Mouse (Mus musculus) urinary bladder, adult 18-20 months (tissue): ENCODE measurements around the gene Notch4.

Experiments used
- DNase-seq, 2 experiments: peaks; one replicate each; pipeline ENCODE4 v3.0.0; 2022; ENCODE audit warnings: low spot score in 2 of 2, mixed read lengths in 2 of 2

Notch4 gene

DNA sequence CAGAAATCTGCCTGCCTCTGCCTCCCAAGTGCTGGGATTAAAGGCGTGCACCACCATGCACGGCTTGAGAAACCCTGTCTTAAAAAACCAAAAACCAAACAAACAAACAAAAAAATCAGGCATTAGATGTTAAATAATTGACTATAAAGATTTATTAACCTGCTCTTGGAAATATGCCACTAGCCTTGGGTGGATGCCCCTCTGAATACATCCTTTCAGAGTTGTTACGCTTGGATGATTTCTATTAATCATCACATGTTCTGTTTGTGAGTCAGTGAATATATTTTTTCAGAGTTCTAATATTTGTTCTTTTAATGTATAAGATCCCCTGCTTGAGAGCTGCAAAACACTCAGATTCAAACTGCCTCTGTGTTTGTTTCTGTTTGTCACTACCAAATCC lies 60.9 kb downstream of the Notch4 start:
- no peak for DNase-seq

DNA sequence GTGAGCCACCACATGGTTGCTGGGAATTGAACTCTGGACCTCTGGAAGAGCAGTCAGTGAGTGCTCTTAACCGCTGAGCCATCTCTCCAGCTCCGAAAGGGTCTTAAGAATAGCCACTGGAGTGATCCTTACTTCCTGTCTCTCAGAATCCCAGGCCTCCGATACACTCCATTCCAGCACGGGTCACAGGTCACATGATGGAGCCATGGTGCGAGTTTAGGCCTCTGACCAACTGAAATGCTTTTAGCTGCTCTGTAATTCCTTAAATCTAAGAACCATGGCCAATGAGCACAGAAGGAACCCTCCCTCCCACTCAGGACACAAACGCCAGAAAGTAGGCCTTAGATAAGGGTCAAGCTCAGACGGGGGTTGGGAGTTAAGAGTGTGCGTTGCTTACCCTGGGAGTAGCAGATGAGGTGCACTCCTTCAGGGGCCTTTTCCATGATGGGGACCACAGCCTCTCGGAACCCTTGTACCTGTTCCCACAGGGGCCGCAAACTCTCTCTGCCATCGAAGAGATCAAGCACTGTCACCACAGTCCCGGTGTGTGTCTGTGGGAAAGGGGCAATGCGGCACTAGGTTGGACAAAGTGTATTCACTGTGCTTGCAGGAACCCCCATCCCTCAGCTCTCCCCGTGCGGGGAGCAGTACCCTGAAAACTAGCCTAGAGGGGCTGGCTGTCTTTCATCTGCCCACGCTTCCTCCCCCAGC lies 62.1 kb downstream of the Notch4 start:
- no peak for DNase-seq

DNA sequence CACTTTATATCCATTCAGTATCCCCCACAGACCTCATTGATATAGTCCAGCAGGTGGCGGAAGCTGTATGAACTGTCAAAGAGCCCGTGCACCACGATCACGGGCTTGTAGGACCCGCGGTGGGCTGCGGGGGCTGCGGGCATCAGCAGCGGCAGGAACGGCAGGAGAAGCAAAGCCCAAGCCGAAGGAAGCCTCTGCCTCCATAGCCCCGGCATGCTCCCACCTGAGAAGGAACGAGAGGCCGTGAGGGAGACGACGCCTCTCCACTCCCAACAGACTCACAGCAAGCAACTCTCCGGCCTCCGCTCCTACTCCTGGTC lies 62.7 kb downstream of the Notch4 start:
- no peak for DNase-seq

DNA sequence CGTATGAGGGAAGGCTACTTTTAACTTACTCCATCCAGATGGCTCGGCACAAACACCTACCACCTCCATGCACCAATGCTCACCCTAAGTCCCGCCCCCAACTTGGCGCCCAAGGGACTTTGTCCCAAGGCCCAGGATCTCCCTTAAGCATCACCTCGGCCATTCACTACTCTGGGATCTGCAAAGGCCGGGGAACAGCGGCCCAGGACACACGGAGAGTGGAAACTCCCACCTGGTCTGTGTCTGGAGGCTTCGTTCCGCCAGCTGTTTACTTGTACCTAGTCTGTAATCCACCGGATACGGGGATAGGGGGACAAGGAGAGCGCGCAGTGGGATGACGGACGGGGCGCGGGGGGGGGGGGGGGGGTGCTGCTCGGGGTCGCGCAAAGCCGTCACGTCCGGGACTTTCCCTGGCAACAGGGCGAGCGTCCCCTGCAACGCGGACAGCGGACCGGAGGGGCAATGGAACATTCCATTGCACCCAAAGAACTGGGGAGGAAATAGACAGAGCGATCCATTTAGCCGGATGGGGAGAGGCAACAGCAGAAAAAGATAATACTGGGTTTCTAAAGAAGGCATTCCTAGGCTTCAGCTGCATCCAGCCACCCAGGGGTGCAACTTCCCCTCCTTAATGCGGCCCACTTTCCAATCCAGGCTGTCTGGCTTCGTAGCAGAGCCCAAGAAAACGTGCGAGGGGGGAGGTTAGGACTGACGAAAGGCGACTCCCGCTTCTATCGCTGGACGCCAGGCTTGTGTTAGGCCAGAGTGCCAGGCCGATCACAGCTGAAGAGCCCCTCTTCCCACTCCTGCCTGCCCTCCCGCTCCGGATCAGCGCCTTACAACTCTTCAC lies 63.2 kb downstream of the Notch4 start:
- DNase-seq = peak; percentile 74 to 80

DNA sequence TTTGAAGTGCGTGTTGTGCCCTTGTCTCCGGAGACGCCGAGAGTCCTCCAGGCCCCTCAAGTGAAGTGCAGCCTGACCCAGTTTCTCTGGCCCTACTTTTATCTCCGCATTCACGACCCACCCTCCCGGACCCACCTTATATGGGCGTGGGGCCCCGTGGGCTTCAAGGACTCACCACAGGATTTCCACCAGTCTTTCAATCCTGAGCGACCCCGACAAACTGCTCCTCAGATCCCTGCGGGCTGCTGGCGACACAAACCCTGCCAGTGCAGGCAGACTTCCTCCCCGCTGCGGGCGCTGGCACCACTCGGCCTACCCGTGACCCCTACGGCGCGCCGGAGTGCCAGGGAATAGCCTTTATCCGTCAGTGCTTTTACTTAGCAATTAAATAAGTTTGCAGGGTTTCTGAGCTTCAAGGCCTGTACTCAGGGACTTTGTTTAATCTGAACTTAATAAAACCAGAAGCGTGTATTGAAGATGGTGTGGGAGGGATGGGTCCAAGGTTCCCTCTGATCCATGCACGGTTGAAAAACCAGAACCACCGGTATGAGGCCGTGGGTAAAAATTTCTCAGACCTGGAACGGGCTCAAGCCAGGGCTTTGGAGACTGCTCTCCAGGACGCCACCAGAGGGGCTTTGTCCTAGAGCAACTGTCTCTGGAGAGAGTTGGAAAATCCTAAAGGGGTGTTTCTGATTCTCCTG lies 64.0 kb downstream of the Notch4 start, which contains the start of gene Ppt2:
Gene Ppt2, minus strand, starts transcription at position 568 of the 701 bp plus-strand sequence.
- no peak for DNase-seq

DNA sequence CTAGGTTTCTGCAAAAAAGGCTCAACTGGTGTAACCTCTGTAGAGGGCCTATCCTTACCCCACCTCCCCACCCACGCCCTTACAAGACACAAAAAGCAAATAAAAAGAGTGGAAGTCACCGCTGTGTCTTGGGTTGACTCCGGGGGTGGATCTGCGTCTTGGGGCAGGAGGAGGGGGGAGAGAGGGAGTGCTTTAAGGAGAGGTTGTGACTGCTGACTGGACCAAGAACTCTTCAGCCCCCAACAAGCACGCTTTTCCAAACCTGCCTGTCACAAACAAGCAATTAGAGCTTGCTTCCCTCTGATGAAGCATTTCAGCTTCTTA lies 64.5 kb downstream of the Notch4 start:
- DNase-seq = no peak

DNA sequence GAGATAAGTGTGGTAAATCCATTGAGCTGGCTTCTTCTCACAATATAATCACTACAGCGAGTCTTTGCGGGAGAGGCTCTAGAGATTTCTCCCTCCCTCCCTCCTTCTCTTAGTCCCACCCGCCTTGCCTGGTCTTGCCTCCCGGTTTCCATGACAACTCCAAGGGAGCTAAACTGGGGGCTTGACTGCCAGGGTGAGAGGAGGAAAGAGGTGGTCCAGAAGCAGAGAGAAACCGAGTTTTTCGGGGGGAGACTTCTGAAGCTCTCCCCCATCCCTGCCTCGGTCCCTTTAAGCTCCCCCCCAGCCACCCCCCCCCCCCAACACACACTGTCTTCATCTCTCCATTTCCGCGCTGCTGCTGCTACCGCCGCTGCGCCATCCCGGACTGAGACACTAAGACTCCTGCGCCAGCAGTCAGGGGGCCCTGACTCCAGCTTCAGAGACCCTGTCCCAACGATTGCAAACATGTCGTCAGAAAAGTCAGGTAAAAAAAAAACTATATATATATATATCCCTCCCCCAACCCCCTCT lies 65.2 kb downstream of the Notch4 start, which contains the start of gene Prrt1:
Gene Prrt1, plus strand, starts transcription at position 313 of the 531 bp plus-strand sequence.
- DNase-seq = no peak

DNA sequence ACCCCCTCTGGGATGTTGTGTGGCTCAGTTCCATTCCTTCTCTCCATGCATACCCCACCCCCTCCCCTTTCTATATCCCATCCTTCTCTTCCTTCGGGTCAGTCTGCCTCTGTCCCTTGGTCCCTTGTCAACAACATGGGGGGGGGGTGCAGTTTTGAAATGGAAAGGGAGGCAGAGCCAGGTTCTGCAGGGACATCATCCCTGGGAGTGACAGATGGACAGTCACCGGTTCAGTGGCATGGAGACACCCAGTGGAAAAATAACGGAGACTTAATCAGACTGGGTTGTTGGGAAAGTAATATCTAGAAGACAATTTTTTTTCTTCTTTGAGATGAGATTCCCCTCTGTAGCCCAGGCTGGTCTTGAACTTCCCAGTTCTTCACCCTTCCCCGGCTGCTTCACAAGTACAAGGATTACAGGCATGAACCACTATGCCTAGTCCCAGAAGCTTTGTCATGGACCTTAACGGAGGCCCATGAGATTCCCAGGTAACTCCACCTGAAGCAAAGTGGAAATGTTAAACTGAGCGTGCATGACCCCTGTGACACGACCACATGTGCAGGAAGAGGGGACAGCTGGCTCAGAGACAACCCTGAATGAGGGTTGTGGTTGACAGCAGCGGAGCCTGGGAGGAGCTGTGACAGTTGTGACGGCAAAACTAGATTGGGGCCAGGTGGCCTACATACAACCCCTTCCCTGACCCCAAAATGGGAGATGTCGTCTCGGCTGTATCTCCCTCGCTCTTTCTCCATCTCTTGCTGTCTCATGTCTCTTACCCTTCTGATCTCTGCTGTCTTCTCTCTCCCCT lies 65.9 kb downstream of the Notch4 start:
- DNase-seq = no peak

DNA sequence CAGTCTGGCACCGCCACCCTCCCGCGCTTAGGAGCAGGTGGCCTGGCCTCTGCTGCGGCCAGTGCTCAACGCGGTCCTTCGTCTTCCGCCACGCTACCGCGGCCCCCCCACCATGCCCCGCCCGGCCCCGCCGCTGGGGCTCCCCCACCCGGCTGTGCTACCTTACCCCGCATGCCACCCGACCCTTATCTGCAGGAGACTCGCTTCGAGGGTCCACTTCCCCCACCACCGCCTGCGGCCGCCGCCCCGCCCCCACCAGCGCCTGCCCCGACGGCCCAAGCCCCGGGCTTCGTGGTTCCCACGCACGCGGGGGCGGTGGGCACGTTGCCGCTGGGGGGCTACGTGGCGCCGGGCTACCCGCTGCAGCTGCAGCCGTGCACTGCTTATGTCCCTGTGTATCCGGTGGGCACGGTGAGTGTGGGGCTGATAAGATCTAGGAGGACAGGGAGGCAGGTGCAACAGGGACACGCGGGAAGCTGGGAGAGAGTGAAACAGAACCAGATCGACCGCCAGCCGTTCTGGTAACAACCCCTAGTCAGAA lies 66.8 kb downstream of the Notch4 start:
- no peak for DNase-seq

DNA sequence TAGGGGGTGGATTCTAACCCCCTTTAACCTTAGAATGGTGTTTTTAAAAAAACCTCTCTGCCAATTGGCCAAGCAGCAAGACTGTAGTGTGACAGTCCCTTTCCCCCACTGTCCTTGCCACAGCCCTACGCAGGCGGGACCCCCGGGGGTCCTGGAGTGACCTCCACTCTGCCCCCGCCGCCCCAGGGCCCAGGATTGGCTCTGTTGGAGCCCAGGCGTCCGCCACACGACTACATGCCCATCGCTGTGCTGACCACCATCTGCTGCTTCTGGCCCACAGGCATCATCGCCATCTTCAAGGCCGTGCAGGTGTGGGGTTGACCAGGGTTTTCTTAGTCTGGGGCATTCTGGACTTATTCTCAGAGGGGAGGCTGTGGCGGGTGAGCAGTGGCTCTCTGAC lies 67.6 kb downstream of the Notch4 start:
- no peak for DNase-seq

DNA sequence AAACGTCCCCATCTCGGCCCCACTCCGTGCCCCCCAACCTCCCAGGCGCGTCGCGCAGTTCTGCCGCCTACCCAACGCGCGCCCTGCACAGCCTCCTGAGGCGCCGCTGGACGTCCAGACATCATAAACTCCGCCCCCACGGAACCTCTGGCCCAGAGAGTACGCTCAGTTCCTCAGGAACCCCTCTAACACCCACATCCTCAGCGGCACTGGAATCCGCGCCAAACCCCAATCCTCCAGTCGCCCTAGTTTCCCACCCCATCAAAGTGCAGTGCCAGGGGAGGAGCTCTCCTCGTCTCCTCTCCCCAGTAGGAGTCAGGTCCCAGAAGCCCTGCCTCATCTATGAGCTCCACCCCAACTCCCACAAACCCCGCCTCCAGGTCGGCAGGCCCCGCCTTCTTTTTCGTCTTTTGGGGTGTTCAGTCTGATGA lies 68.2 kb downstream of the Notch4 start:
- DNase-seq = peak; percentile 79 to 82

DNA sequence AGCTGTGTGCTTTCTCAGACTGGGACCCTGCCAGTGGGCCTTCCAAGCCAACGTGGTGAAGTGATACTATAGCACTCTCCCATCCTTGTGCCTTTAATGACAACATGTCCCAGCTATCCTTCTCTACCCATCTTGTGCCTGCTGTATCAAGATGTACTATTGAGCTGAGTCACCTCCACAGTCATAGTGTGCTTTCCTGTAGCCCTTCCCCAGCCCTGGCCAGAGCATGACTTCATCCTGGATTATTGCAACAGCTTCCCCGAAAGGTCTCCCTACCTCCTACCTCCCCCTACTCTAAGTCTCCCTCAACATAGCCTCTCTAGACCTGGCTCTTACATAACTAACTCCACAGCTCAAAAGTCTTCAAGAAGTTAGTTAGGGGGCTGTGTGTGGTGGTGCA lies 71.6 kb downstream of the Notch4 start:
- no peak for DNase-seq

DNA sequence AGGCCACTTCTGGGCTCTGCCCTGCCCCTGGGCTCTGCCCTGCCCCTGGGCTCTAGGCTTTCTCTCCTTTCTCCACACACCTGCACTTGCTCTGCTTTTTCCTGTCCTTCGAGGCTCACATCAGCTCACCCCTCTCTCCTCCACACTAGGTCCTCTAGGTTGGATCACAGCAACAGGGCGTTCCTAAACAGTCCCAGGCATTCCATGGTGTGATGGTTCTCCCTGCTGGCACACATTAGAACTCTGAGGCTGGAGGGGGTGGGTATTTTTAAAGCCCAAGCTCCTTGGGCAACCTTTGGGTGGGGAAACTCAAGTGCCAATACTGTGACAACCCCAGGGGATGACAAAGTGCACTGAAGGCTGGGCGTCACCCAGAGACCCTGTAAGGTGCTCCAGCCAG lies 73.4 kb downstream of the Notch4 start:
- no peak for DNase-seq
